Mouse (Mus musculus): ENCODE data around the gene Smyd1. TPM values are rescaled to one million over a fixed set of nuclear protein-coding genes. Genes with fewer than 3 reads are reported as not detected.

Smyd1 gene
- total and polyA plus RNA-seq, 3 experiments, result 0.08 to 0.37 (median 0.08) TPM

DNA sequence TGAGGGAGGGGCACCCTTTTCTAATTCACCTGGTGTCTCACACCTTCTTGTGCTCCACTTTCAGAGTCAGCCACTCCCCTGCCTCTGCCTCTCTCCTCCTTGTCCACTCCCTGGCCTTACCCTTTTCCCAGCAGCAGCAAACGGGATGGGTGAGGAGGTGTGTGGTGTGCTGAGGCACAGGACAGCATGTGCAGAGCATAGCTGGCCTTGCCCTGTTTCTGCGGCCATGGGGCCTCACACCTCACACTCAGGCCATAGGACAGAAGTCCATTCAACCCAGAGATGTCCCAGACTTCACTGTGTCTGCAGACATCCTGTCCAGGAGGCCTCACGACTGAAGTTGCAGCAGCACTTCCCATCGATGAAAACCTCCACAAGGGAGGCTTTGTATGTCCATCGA, 118.4 kb downstream of the Smyd1 start:
- in situ Hi-C loops (cut with MboI; ENCODE audit: low pct_ligation_motif_present, low pct_unique_long_range_greater_than_20kb, low sequenced_read_pairs) (no loop called here), dilution Hi-C loops (cut with MboI; ENCODE audit: extremely low pct_ligation_motif_present, extremely low pct_unique_long_range_greater_than_20kb, low sequenced_read_pairs) (no loop called here)
- Histone ChIP-seq H3K9ac (ENCODE audit: insufficient read depth, low read depth) (no peak overlapping the region), H3K9me3 (replicated peaks; ENCODE audit: low read length) (no peaks in the 10 kb centered on the region), H3K4me1 (ENCODE audit: control insufficient read depth in 1 of 2, insufficient read depth in 2 of 2) (peaks cover 5 to 29% of the 10 kb centered on the region in 2 experiments), H3K4me3 (replicated peaks in 1 of 3; ENCODE audit: low read depth in 2 of 3, low read length in 2 of 3, poor library complexity in 1 of 3) (no peak overlapping the region), H3K4me2 (ENCODE audit: insufficient read depth, low read depth, poor library complexity, severe bottlenecking) (no peak overlapping the region), H3K79me2 (replicated peaks; ENCODE audit: control insufficient read depth, extremely low read depth, insufficient read depth, poor library complexity, severe bottlenecking) (no peaks in the 10 kb centered on the region), H3K36me3 (replicated peaks in 1 of 2; ENCODE audit: control insufficient read depth in 1 of 2, insufficient read depth in 1 of 2, low read length in 1 of 2) (no peaks in the 10 kb centered on the region), H3K27ac (ENCODE audit: insufficient read depth, low read depth) (no peak overlapping the region), H3K27me3 (replicated peaks) (no peaks in the 10 kb centered on the region)
- TF ChIP-seq NRF1 (IDR thresholded peaks at IDR 0.05; ENCODE audit: low read depth, low read length), result no peak
- TF ChIP-seq GABPA (IDR thresholded peaks at IDR 0.05; ENCODE audit: insufficient replicate concordance, low read depth, low read length), result no peak
- TF ChIP-seq MEF2A (IDR thresholded peaks at IDR 0.05; ENCODE audit: borderline replicate concordance, low read depth, low read length), result no peak
- TF ChIP-seq E2F4 (IDR thresholded peaks at IDR 0.05; ENCODE audit: insufficient replicate concordance, low read depth, low read length), result no peak
- no peak for DNase-seq (ENCODE audit: extremely low read depth)

DNA sequence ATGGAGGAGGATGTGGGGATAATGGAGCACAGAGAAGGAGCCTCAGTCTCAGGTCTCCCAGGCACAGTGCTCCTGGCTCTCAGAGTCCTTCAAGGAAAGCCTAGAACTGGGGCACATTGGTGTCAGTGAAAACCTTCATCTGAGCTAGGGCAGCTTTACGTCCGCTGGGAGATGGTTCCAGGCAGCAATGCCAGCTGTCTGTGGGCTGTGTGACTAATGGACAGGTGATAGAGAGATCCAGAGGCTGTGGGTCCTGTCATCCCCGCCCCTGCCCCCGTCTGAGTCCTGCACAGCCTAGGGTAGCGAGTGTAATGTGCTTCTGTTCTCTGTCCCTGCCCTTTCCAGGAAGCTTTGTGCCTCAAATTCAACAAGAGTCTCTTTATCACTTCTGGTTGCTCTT, 120.1 kb downstream of the Smyd1 start:
- Histone ChIP-seq H3K9me3 (replicated peaks; ENCODE audit: low read length) (no peaks in the 10 kb centered on the region), H3K27me3 (replicated peaks) (no peaks in the 10 kb centered on the region), H3K4me3 (replicated peaks in 1 of 3; ENCODE audit: low read depth in 2 of 3, low read length in 2 of 3, poor library complexity in 1 of 3) (no peak overlapping the region), H3K4me1 (ENCODE audit: control insufficient read depth in 1 of 2, insufficient read depth in 2 of 2) (peaks cover 11 to 37% of the 10 kb centered on the region in 2 experiments), H3K9ac (ENCODE audit: insufficient read depth, low read depth) (no peak overlapping the region), H3K4me2 (ENCODE audit: insufficient read depth, low read depth, poor library complexity, severe bottlenecking) (no peak overlapping the region), H3K36me3 (replicated peaks in 1 of 2; ENCODE audit: control insufficient read depth in 1 of 2, insufficient read depth in 1 of 2, low read length in 1 of 2) (no peaks in the 10 kb centered on the region), H3K27ac (ENCODE audit: insufficient read depth, low read depth) (no peak overlapping the region), H3K79me2 (replicated peaks; ENCODE audit: control insufficient read depth, extremely low read depth, insufficient read depth, poor library complexity, severe bottlenecking) (no peaks in the 10 kb centered on the region)
- DNase-seq (ENCODE audit: extremely low read depth), result no peak
- TF ChIP-seq ZC3H11A (IDR thresholded peaks at IDR 0.05; ENCODE audit: low read depth, low read length) (no peak), MAX (IDR thresholded peaks at IDR 0.05; ENCODE audit: low read length) (no peak), JUND (conservative IDR thresholded peaks at IDR 0.05; ENCODE audit: low read depth, low read length) (no peak)
- dilution Hi-C loops (cut with MboI; ENCODE audit: extremely low pct_ligation_motif_present, extremely low pct_unique_long_range_greater_than_20kb, low sequenced_read_pairs) (no loop called here), in situ Hi-C loops (cut with MboI; ENCODE audit: low pct_ligation_motif_present, low pct_unique_long_range_greater_than_20kb, low sequenced_read_pairs) (no loop called here)

DNA sequence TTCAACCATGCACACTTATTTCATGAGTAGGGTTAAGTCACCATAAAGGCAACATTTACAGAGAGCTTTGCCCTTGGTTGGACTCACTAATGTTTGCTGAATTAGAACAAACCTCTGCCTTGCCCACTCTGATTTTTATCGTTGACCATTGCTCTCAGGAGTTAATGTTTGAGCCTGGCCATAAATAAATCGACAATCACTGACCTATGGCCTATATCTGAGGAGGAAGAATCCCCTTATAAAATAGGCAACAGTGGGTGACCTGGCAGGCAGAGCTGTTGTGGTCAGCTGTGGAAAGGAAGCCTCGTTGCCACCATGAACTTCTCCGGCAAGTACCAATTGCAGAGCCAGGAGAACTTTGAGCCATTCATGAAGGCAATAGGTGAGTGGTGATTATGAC, 122.4 kb downstream of the Smyd1 start, which contains the start of gene Fabp1:
TSS of gene Fabp1 (plus strand) at position 216 of the 400 bp plus-strand sequence.
- H3K4me2 ChIP-seq (ENCODE audit: insufficient read depth, low read depth, poor library complexity, severe bottlenecking), result peak within 1 kb of the TSS; percentile 72
- H3K27me3 ChIP-seq (replicated peaks), result no peaks in the 10 kb centered on the region
- TF ChIP-seq TCF12 (IDR thresholded peaks at IDR 0.05; ENCODE audit: low read depth, low read length) (no peak), ZMIZ1 (IDR thresholded peaks at IDR 0.05; ENCODE audit: low read depth, low read length) (no peak), USF1 (IDR thresholded peaks at IDR 0.05; ENCODE audit: low read depth, low read length) (no peak), PAX5 (IDR thresholded peaks at IDR 0.05; ENCODE audit: low read length) (no peak), ETS1 (conservative IDR thresholded peaks at IDR 0.05; ENCODE audit: low read depth, low read length) (no peak), POLR2A (IDR thresholded peaks at IDR 0.05; ENCODE audit: low read depth, low read length) (no peak), GABPA (IDR thresholded peaks at IDR 0.05; ENCODE audit: insufficient replicate concordance, low read depth, low read length) (no peak), POLR2AphosphoS2 (IDR thresholded peaks at IDR 0.05; ENCODE audit: low read depth, low read length) (no peak), ZKSCAN1 (IDR thresholded peaks at IDR 0.05; ENCODE audit: borderline replicate concordance, low read depth, low read length) (no peak), NELFE (IDR thresholded peaks at IDR 0.05; ENCODE audit: low read depth, low read length) (no peak), ZNF384 (IDR thresholded peaks at IDR 0.05; ENCODE audit: low read depth, low read length) (no peak), UBTF (IDR thresholded peaks at IDR 0.05; ENCODE audit: low read depth, low read length) (no peak), SIN3A (IDR thresholded peaks at IDR 0.05; ENCODE audit: low read length) (no peak), IRF4 (IDR thresholded peaks at IDR 0.05; ENCODE audit: low read depth, low read length) (no peak), HCFC1 (IDR thresholded peaks at IDR 0.05; ENCODE audit: low read depth, low read length) (no peak), E2F4 (IDR thresholded peaks at IDR 0.05; ENCODE audit: insufficient replicate concordance, low read depth, low read length) (no peak), JUND (conservative IDR thresholded peaks at IDR 0.05; ENCODE audit: low read depth, low read length) (no peak)
- no peak for DNase-seq (ENCODE audit: extremely low read depth)
- dilution Hi-C loops (cut with MboI; ENCODE audit: extremely low pct_ligation_motif_present, extremely low pct_unique_long_range_greater_than_20kb, low sequenced_read_pairs) (no loop called here), in situ Hi-C loops (cut with MboI; ENCODE audit: low pct_ligation_motif_present, low pct_unique_long_range_greater_than_20kb, low sequenced_read_pairs) (no loop called here)
- peaks cover 11 to 41% of the 10 kb centered on the region in 2 experiments for H3K4me1 ChIP-seq (ENCODE audit: control insufficient read depth in 1 of 2, insufficient read depth in 2 of 2)
- peak within 1 kb of the TSS; percentile 31 to 46 (median 44) for H3K4me3 ChIP-seq (replicated peaks in 1 of 3; ENCODE audit: low read depth in 2 of 3, low read length in 2 of 3, poor library complexity in 1 of 3)
- H3K36me3 ChIP-seq (replicated peaks in 1 of 2; ENCODE audit: control insufficient read depth in 1 of 2, insufficient read depth in 1 of 2, low read length in 1 of 2), result no peaks in the 10 kb centered on the region
- no peaks in the 10 kb centered on the region for H3K9me3 ChIP-seq (replicated peaks; ENCODE audit: low read length)
- no peak within 1 kb of the TSS for H3K27ac ChIP-seq (ENCODE audit: insufficient read depth, low read depth)
- peak within 1 kb of the TSS; percentile 59 for H3K9ac ChIP-seq (ENCODE audit: insufficient read depth, low read depth)
- no peaks in the 10 kb centered on the region for H3K79me2 ChIP-seq (replicated peaks; ENCODE audit: control insufficient read depth, extremely low read depth, insufficient read depth, poor library complexity, severe bottlenecking)
